In genomic region chr2:13407698-13408097, GRCm38 (mm10) we compare ENCODE assay signal across 16 mouse cellular contexts.
DNase-seq lines count a peak whose midpoint lies in the region; ATAC-seq and TF ChIP-seq lines count a peak whose summit lies in the region.
"Had no signal": no experiment of that assay in that cellular context is flagged by ENCODE, and none has a peak within 500 bp of the region (broad histone marks: within the 10 kb centered on the region; RNA-seq: fewer than 3 reads in every experiment).

No protein-coding gene starts in this region.

- H3K27ac ChIP-seq in embryonic facial prominence, embryonic 13.5 days: peak overlapping the region; percentile 73
- H3K27ac ChIP-seq in embryonic facial prominence, embryonic 10.5 days (replicated peaks): no peak overlapping the region
- peak overlapping the region; percentile 12; the same call in 1 of the 2 replicates for H3K27ac ChIP-seq in hindbrain, embryonic 10.5 days
- no peak overlapping the region for H3K27ac ChIP-seq in hindbrain, embryonic 12.5 days
- H3K27ac ChIP-seq in CH12.LX (ENCODE audit: insufficient read depth, low read depth): no peak overlapping the region
- no peak overlapping the region for H3K27ac ChIP-seq in intestine, postnatal 0 days (ENCODE audit: low read depth, low read length)
- no peak overlapping the region for H3K27ac ChIP-seq in kidney, embryonic 15.5 days
- H3K27ac ChIP-seq: forebrain, embryonic 15.5 days; intestine, embryonic 15.5 days had no signal

- in situ Hi-C loops in CH12.LX (cut with MboI; ENCODE audit: low pct_ligation_motif_present, low pct_unique_long_range_greater_than_20kb, low sequenced_read_pairs): loop anchor here (10.0 kb wide), 1 partner anchor 167 kb away; the partner anchor contains the start of gene Vim

- TF ChIP-seq POLR2A in CH12.LX (IDR thresholded peaks at IDR 0.05; ENCODE audit: low read depth, low read length): no peak

- H3K9ac ChIP-seq in embryonic facial prominence, embryonic 13.5 days: no peak overlapping the region
- no peak overlapping the region for H3K9ac ChIP-seq in hindbrain, embryonic 12.5 days
- 0 out of 2 replicates have a peak overlapping the region, but pooled peaks have one; percentile 5 for H3K9ac ChIP-seq in CH12.LX (ENCODE audit: insufficient read depth, low read depth)
- no peak overlapping the region for H3K9ac ChIP-seq in intestine, postnatal 0 days (ENCODE audit: low read depth, low read length)
- no peak overlapping the region for H3K9ac ChIP-seq in kidney, embryonic 15.5 days
- H3K9ac ChIP-seq: forebrain, embryonic 15.5 days; intestine, embryonic 15.5 days had no signal

- dilution Hi-C loops in CH12.LX (cut with MboI; ENCODE audit: extremely low pct_ligation_motif_present, extremely low pct_unique_long_range_greater_than_20kb, low sequenced_read_pairs): no loop called here

- ATAC-seq in embryonic facial prominence, embryonic 13.5 days (ENCODE audit: insufficient number of reproducible peaks, insufficient read depth, low FRiP score, low TSS enrichment, low read depth): no peak
- ATAC-seq in hindbrain, embryonic 12.5 days (ENCODE audit: low FRiP score): no peak
- ATAC-seq in granulocyte monocyte progenitor cell, adult 5-6 weeks (replicated peaks; ENCODE audit: poor library complexity, severe bottlenecking): peak; percentile 64
- no peak for ATAC-seq in intestine, postnatal 0 days
- no peak for ATAC-seq in kidney, embryonic 15.5 days (replicated peaks; ENCODE audit: low FRiP score)
- ATAC-seq: intestine, embryonic 15.5 days had no signal

- TF ChIP-seq CTCF in CH12.LX (conservative IDR thresholded peaks at IDR 0.05 in 1 of 2, IDR thresholded peaks at IDR 0.05 in 1 of 2; ENCODE audit: low read depth in 2 of 2, low read length in 2 of 2): no peak
- no peak for TF ChIP-seq CTCF in intestine, postnatal 0 days (IDR thresholded peaks at IDR 0.05; ENCODE audit: low read depth)

- H3K79me2 ChIP-seq in CH12.LX (replicated peaks; ENCODE audit: control insufficient read depth, extremely low read depth, insufficient read depth, poor library complexity, severe bottlenecking): no peaks in the 10 kb centered on the region

- H3K4me3 ChIP-seq in embryonic facial prominence, embryonic 13.5 days: no peak overlapping the region
- no peak overlapping the region for H3K4me3 ChIP-seq in embryonic facial prominence, embryonic 10.5 days
- H3K4me3 ChIP-seq in hindbrain, embryonic 10.5 days: no peak overlapping the region
- no peak overlapping the region for H3K4me3 ChIP-seq in hindbrain, embryonic 12.5 days
- H3K4me3 ChIP-seq in CH12.LX (replicated peaks in 1 of 3; ENCODE audit: low read depth in 2 of 3, low read length in 2 of 3, poor library complexity in 1 of 3): no peak overlapping the region
- H3K4me3 ChIP-seq in intestine, postnatal 0 days (ENCODE audit: low read depth, low read length): no peak overlapping the region
- no peak overlapping the region for H3K4me3 ChIP-seq in kidney, embryonic 15.5 days (replicated peaks)
- H3K4me3 ChIP-seq: forebrain, embryonic 15.5 days; intestine, embryonic 15.5 days had no signal

- H3K4me2 ChIP-seq in embryonic facial prominence, embryonic 13.5 days: no peak overlapping the region
- H3K4me2 ChIP-seq in hindbrain, embryonic 12.5 days (replicated peaks): no peak overlapping the region
- H3K4me2 ChIP-seq in CH12.LX (ENCODE audit: insufficient read depth, low read depth, poor library complexity, severe bottlenecking): no peak overlapping the region
- no peak overlapping the region for H3K4me2 ChIP-seq in intestine, postnatal 0 days (replicated peaks; ENCODE audit: low read depth)
- H3K4me2 ChIP-seq in kidney, embryonic 15.5 days: no peak overlapping the region
- H3K4me2 ChIP-seq: forebrain, embryonic 15.5 days; intestine, embryonic 15.5 days had no signal

- TF ChIP-seq EP300 in CH12.LX (IDR thresholded peaks at IDR 0.05; ENCODE audit: low read length): no peak

- H3K36me3 ChIP-seq in embryonic facial prominence, embryonic 13.5 days: no peaks in the 10 kb centered on the region
- H3K36me3 ChIP-seq in embryonic facial prominence, embryonic 10.5 days (replicated peaks): no peaks in the 10 kb centered on the region
- H3K36me3 ChIP-seq in hindbrain, embryonic 10.5 days: no peaks in the 10 kb centered on the region
- H3K36me3 ChIP-seq in hindbrain, embryonic 12.5 days: no peaks in the 10 kb centered on the region
- no peaks in the 10 kb centered on the region for H3K36me3 ChIP-seq in CH12.LX (replicated peaks in 1 of 2; ENCODE audit: control insufficient read depth in 1 of 2, insufficient read depth in 1 of 2, low read length in 1 of 2)
- no peaks in the 10 kb centered on the region for H3K36me3 ChIP-seq in intestine, postnatal 0 days (ENCODE audit: control insufficient read depth, insufficient read depth)
- no peaks in the 10 kb centered on the region for H3K36me3 ChIP-seq in kidney, embryonic 15.5 days
- H3K36me3 ChIP-seq: forebrain, embryonic 15.5 days; intestine, embryonic 15.5 days had no signal

- no peak for TF ChIP-seq RAD21 in CH12.LX (IDR thresholded peaks at IDR 0.05; ENCODE audit: low read depth, low read length)

- H3K9me3 ChIP-seq in embryonic facial prominence, embryonic 13.5 days: no peaks in the 10 kb centered on the region
- H3K9me3 ChIP-seq in embryonic facial prominence, embryonic 10.5 days: no peaks in the 10 kb centered on the region
- no peaks in the 10 kb centered on the region for H3K9me3 ChIP-seq in hindbrain, embryonic 10.5 days
- no peaks in the 10 kb centered on the region for H3K9me3 ChIP-seq in hindbrain, embryonic 12.5 days (replicated peaks)
- H3K9me3 ChIP-seq in CH12.LX (replicated peaks; ENCODE audit: low read length): no peaks in the 10 kb centered on the region
- H3K9me3 ChIP-seq in intestine, postnatal 0 days (ENCODE audit: control insufficient read depth): no peaks in the 10 kb centered on the region
- no peaks in the 10 kb centered on the region for H3K9me3 ChIP-seq in kidney, embryonic 15.5 days (replicated peaks)
- H3K9me3 ChIP-seq: forebrain, embryonic 15.5 days; intestine, embryonic 15.5 days had no signal

- peaks cover 15% of the 10 kb centered on the region; the same call in 1 of the 2 replicates for H3K4me1 ChIP-seq in embryonic facial prominence, embryonic 13.5 days
- peaks cover 9% of the 10 kb centered on the region for H3K4me1 ChIP-seq in embryonic facial prominence, embryonic 10.5 days
- H3K4me1 ChIP-seq in hindbrain, embryonic 10.5 days (replicated peaks): peaks cover 22% of the 10 kb centered on the region
- H3K4me1 ChIP-seq in hindbrain, embryonic 12.5 days: peaks cover 8% of the 10 kb centered on the region
- peaks cover 12 to 29% of the 10 kb centered on the region in 2 experiments for H3K4me1 ChIP-seq in CH12.LX (ENCODE audit: control insufficient read depth in 1 of 2, insufficient read depth in 2 of 2)
- H3K4me1 ChIP-seq in intestine, postnatal 0 days (replicated peaks; ENCODE audit: control insufficient read depth, insufficient read depth, low read length): no peaks in the 10 kb centered on the region
- 0 out of 2 replicates have a peak, but pooled peaks cover 8% of the 10 kb centered on the region for H3K4me1 ChIP-seq in kidney, embryonic 15.5 days
- H3K4me1 ChIP-seq: forebrain, embryonic 15.5 days; intestine, embryonic 15.5 days had no signal

- no peaks in the 10 kb centered on the region for H3K27me3 ChIP-seq in embryonic facial prominence, embryonic 13.5 days
- no peaks in the 10 kb centered on the region for H3K27me3 ChIP-seq in embryonic facial prominence, embryonic 10.5 days (replicated peaks; ENCODE audit: low read depth, poor library complexity, severe bottlenecking)
- no peaks in the 10 kb centered on the region for H3K27me3 ChIP-seq in hindbrain, embryonic 10.5 days (ENCODE audit: insufficient read depth, poor library complexity, severe bottlenecking)
- H3K27me3 ChIP-seq in hindbrain, embryonic 12.5 days: no peaks in the 10 kb centered on the region
- no peaks in the 10 kb centered on the region for H3K27me3 ChIP-seq in CH12.LX (replicated peaks)
- no peaks in the 10 kb centered on the region for H3K27me3 ChIP-seq in intestine, postnatal 0 days (replicated peaks; ENCODE audit: control insufficient read depth, insufficient read depth, low read length)
- H3K27me3 ChIP-seq in kidney, embryonic 15.5 days: no peaks in the 10 kb centered on the region
- H3K27me3 ChIP-seq: forebrain, embryonic 15.5 days; intestine, embryonic 15.5 days had no signal

- DNase-seq in embryonic facial prominence, embryonic 10.5 days (ENCODE audit: low spot score): no peak
- DNase-seq in hindbrain, embryonic 10.5 days (ENCODE audit: low spot score): no peak
- DNase-seq in CH12.LX (ENCODE audit: extremely low read depth): no peak
- DNase-seq: cerebellum, postnatal 10 days; gastrocnemius, postnatal 14 days; heart, postnatal 14 days; kidney, postnatal 14 days; layer of hippocampus, adult 9-11 months; thymus, postnatal 25 days had no signal

TF ChIP-seq in CH12.LX, 34 proteins besides CTCF, POLR2A, EP300 and RAD21:
- TF ChIP-seq CHD1 (IDR thresholded peaks at IDR 0.05; ENCODE audit: low read depth, low read length): no peak
- TF ChIP-seq ZMIZ1 (IDR thresholded peaks at IDR 0.05; ENCODE audit: low read depth, low read length): no peak
- no peak for TF ChIP-seq PAX5 (IDR thresholded peaks at IDR 0.05; ENCODE audit: low read length)
- TF ChIP-seq ZKSCAN1 (IDR thresholded peaks at IDR 0.05; ENCODE audit: borderline replicate concordance, low read depth, low read length): no peak
- no peak for TF ChIP-seq NELFE (IDR thresholded peaks at IDR 0.05; ENCODE audit: low read depth, low read length)
- TF ChIP-seq MYC (IDR thresholded peaks at IDR 0.05; ENCODE audit: low read depth, low read length): no peak
- TF ChIP-seq JUND (conservative IDR thresholded peaks at IDR 0.05; ENCODE audit: low read depth, low read length): no peak
- no peak for TF ChIP-seq POLR2AphosphoS2 (IDR thresholded peaks at IDR 0.05; ENCODE audit: low read depth, low read length)
- TF ChIP-seq ZNF384 (IDR thresholded peaks at IDR 0.05; ENCODE audit: low read depth, low read length): no peak
- no peak for TF ChIP-seq IRF4 (IDR thresholded peaks at IDR 0.05; ENCODE audit: low read depth, low read length)
TF ChIP-seq in CH12.LX: peak in this region for 0.

Comparison
In these comparisons a context has a peak if more than half of its experiments do, and no peak if none do; other contexts are left out.
1. H3K27ac ChIP-seq: peak in embryonic facial prominence, embryonic 13.5 days (single experiment) and hindbrain, embryonic 10.5 days (single experiment); none in embryonic facial prominence, embryonic 10.5 days (single experiment), hindbrain, embryonic 12.5 days (single experiment), CH12.LX (single experiment), intestine, postnatal 0 days (single experiment) and kidney, embryonic 15.5 days (single experiment).